Mouse (Mus musculus): ENCODE results near the gene Traip.

DNA sequence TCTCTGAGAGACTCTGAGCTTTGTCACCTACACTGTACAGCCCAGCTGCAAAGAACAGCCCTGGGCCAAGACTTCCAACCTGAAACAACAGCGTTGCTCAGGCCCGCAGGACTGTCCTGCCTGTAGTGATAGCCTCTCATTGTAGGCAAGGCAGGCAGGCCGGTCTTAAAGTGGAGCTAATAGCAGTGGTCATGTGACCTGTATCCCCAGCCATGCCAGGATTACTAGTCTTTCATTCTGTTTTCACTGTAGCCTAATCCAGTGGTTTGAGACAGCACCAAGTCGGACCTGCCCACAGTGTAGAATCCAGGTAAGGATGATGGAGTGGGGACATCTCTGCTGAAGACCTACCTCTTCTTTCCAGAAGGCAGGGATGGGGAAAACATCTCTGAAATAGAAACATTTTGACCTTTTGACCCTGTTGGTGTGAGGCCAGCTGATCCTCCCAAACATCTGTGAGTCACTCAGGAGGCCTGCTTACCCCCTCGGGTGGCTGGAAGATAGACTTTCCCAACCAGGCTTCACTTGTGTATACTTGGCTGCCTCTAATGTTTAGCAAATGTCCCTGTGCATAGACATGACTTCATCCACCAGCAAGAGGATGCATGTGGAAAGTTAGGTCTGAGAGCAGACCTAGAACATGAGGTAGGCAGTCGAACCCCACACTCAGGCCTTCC, 5.8 kb downstream of the Traip start:
- TF ChIP-seq POLR2A (IDR thresholded peaks at IDR 0.05; ENCODE audit: extremely low read depth, insufficient read depth, low read length) (no peak), CTCF (IDR thresholded peaks at IDR 0.05; ENCODE audit: low read depth, low read length) (no peak)

Measured in liver, adult 2 months (tissue).